Mouse (Mus musculus) retina, postnatal 7 days (tissue): ENCODE measurements around the gene Eva1c.

Source experiments
- DNase-seq: peaks from one replicate; pipeline ENCODE4 v3.0.0-alpha.2; 2012; ENCODE audit warnings: low read depth, low spot score

The Eva1c gene

DNA sequence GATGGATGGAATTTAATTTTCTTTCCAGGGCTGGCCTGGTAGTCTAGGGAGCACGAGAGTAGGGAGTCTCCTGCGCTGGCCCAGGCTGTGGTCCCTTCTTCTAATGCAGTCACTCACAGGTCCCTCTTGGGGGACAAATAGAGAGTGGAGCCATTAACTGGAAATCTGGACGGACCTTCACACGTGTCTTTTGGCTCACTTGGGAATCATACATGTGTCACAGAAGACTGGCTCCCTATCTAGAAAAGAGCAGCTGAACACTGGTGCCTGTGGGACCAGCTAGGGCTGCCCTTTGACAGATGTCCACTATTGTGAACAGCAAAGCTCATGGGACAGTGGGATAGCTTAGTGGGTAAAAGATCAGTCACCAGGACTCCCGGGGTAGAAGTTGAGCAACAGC lies 478 bp upstream of the Eva1c start:
- DNase-seq = no peak

DNA sequence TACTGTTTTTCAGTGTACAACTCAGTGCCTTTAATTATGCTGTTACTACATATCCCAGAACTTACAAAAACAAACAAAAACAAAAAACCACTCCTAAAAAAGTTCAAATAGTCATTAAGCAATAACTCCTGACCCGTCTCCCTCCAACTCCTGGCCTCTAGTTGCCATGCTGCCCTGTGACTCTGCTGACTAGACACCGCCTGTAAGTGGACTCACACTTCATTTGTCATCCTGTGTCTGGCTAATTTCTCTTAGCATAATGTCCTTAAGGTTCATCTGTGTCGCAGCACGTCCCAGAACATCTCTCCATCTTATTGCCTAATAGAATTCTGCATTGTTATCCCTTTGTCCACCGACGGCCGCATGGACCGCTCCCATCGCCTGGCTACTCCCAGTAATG lies 979 bp downstream of the Eva1c start:
- no peak for DNase-seq

- no peak for DNase-seq
Observed at GRCm38 (mm10) chr16:90829136-90829535, 2.6 kb downstream of the Eva1c start.

DNA sequence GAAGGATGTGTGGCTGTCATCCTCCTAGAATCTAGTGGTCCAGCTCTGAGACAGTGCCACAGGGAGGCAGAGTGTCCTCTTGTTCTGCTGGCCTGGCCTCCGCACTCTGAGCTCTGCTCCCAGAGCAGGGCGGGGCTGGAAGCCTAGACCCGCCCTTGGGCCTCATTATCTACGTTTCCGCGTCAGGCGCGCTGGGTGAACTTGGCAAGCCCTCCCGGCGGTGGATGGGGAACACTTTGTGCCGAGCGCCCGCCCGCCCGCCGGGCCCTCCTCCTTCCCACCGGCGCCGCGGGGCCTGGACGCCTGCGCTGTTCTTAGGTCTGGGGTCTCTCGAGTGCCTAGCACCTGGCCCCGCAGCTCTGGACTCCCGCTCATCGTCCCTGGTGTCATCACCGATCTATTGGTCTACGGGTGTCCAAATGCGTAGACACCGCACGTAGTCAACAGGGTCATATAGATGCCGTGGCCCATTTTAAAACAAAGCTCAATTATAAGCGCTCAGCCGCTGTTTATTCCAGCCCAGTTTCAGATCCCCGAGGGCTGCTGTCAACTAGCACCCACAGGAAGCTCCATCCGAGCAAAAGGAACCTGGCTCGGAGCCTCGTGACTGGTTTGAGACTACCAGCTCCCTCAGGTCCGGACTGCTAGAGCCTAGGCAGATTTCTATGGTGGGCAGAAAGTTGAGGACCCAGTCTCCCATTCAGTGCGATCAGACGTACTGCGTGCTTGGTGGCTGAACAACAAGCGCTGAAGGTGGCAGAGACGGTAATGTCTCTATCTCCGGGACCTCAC lies 3.6 kb downstream of the Eva1c start:
- peak; percentile 52 for DNase-seq

DNA sequence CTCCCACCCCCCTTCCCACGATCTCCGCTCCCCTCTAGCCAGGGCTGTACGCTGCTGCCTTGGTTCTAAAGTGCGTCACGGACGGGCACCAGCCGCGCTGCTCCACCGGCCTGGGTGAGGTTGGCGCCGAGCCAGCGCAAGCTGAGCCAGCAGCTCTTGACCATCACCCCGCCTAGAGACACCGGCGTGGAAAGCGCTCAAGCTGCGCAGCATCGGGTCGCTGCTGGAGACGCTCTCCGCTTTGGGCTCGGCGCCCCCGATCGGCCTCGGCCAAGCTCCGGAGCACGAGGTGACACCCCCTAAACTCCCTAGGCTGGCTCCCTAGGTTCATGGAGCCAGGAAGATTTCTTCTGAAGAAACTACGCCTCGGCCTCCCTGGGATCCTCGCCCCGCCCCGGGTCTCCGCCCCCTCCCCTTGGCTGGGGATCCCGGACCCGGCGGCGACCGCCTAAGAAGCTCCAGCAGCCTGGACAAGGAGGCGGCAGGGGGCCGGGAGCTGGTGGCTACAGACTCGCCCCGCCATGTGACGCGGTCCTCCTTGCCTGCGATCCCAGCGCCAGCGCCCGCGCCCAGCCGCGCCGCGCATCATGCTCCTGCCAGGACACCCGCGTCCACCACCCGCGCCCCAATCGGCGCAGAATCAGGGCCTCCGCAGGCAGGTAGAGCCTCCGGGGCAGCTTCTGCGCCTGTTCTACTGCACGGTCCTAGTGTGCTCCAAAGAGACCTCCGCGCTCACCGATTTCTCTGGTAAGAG lies 4.3 kb downstream of the Eva1c start:
- peak; percentile 61 for DNase-seq

DNA sequence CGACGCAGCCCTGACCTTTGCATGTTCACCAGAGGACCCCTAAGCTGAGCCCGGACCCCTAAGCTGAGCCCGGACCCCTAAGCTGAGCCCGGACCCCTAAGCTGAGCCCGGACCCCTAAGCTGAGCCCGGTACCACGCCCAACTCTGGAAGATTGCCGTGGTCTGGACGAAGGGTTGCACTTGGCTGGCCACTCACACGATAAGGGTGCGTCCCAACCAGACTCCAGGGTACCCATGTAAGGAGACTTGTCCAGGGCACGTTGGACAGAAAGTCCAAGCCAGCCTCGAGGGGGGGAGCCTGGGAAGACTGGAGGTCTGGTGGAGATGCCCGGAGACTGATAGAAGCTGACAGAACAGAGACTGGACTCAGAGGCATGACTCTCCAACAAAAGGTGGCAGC lies 5.2 kb downstream of the Eva1c start:
- no peak for DNase-seq

DNA sequence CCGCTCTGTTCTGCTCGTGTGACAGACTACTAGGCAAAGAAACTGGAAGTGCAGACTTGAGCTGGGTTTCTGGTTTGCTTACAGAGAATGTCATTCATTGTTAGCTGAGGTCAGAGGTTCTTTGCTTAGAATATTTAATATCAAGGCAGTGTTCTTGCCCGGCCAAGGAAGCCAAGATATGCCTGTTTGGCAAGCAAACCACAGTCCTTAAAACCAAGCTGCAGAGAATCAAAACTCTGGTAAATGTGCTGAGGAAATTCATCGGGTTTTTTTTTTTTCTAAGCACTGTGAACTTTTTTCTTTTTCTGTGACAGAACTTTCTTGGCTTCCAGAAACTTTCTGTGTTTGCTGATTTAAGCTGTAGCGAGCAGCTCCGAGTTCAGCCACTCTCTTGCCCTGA lies 6.0 kb downstream of the Eva1c start:
- DNase-seq = no peak

GRCm38 (mm10) chr16:90833041-90833791 lies 6.7 kb downstream of the Eva1c start:
- no peak for DNase-seq

DNA sequence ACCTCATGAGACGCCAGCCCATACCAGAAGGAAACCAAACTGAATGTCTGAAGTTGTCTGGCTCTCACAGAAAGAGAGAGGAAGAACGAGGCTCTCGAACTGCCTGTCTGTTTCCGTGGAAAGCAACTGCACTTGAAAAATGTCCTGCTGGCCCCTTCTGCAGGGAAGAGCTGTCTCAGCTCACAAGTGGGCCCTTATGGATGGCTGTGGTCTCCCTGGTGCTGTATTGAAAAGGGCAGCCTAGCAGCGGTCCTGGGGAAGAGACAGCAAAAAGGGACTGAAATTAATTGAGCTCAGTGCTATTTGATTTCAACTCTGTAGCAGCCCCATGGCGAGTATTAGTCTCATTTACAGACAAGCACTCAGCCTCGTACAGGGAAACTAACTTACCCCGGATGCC lies 10.9 kb downstream of the Eva1c start:
- no peak for DNase-seq

DNA sequence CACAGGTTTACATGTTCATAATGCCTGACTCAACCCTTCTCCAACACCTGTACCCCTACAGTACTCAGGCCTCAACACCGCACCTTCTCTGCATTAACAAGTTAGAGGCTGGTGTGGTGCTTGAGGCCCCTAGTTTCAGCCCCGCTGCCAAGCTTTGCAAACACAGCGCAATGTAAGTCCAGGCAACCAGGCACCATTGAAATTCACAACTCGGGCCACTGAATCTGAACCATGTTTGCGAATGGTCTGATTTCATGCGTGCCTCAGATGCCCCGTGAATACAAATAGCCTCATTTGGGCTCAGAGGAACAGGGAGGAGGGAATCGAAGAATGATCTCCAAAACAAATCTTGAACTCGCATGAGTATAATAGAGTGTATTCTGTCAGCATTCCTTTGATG lies 15.6 kb downstream of the Eva1c start:
- DNase-seq = no peak

- no peak for DNase-seq
Observed at GRCm38 (mm10) chr16:90845038-90845437, 18.5 kb downstream of the Eva1c start.

DNA sequence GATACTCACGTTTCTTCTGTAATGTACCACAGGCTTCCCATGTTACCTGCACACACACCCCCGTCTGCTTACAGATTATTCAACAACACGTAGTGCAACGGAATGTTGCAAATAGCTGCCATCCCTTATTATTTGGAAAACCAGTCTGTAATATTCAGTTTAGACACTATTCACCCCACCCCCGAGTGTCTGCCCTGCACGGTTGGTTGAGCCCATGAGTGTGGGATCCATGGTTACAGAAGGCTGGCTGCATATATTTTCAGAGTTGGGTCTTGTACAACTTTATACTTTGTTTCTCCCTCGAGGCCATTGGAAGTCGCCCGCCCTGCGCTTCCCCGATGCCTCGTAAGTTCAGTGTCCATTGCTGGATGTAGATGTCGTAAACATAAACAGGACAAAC lies 19.1 kb downstream of the Eva1c start:
- DNase-seq = no peak

DNA sequence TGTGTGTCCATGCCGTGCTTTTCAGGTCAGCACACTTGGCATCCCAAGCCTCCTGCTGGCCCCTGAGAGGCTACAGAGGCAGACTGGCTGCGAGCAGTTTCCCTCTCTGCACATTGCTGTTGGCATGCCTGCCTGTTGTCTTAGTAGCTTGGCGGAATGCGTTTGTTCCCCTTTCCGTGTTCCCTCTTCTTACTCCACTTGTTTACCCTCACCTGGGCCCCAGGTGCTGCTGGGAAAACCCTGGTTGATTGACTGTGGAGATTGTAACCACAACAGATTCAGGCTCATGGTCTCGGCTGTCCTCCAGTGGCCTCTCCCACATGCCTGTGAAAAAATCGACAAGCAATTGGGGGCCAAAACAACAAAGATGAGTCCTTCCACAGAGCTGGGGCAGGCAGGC lies 22.2 kb downstream of the Eva1c start:
- no peak for DNase-seq

GRCm38 (mm10) chr16:90849262-90849661 lies 22.7 kb downstream of the Eva1c start:
- DNase-seq = no peak

DNA sequence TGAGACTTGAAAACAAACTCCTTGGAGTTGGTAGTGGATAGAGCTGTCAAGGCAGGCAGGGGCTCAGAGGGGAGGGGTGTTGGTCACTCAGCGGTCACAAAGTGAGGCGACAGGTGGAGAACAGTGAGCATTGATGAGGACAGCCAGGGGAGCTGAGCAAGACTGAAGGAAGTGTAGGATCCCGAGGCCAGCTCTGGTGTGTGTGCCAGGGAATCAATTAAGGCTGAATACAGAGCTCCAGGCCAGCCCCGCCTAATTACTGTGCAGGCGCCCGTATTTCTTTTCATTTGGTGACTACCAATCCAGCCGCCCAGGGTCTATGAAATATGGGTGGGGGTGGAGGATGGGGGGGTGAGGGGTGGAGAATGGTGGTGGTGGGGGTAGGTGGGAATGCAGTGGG lies 24.4 kb downstream of the Eva1c start:
- no peak for DNase-seq

- DNase-seq = no peak
Observed at GRCm38 (mm10) chr16:90851621-90852334, 25.3 kb downstream of the Eva1c start.

GRCm38 (mm10) chr16:90856552-90857200 lies 30.2 kb downstream of the Eva1c start:
- no peak for DNase-seq

DNA sequence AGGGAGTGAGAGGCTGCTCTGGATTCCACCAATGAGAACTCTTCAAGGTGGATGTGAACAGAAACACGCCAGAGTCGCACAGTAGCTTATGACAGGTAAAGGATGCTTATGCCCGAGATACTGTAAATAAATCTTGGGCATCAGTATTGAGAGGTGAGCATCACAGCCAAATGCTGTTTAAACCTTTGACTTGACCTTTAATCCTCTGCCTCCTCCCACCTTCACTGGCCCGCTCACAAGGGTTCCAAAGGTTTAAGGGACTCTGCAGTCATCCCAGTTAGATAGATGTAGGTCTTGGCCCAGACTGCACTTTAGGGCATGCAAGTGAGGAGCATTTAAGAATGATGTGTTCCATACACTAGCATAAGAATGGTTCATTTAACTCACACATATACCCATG lies 31.7 kb downstream of the Eva1c start:
- no peak for DNase-seq

DNA sequence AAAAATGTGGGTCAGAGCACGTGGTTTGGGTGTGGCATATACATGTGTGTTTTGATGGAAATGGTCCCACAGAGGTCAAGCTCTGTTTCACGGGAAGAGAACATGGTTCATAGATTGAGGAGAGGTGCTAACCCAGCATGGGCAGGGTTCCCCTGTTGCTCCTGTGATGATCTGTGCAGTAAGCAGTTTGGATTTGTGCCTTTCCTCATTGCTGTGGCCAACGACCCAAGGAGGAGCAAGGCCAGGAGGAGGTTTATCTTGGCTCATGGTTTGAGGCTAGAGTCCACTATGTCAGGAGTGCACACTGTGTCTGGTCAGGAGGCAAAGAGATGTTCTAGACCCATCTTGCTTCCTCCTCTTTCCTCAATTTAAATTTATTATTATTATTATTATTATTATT lies 36.5 kb downstream of the Eva1c start:
- no peak for DNase-seq

- no peak for DNase-seq
Observed at GRCm38 (mm10) chr16:90863468-90864046, 37.0 kb downstream of the Eva1c start.

DNA sequence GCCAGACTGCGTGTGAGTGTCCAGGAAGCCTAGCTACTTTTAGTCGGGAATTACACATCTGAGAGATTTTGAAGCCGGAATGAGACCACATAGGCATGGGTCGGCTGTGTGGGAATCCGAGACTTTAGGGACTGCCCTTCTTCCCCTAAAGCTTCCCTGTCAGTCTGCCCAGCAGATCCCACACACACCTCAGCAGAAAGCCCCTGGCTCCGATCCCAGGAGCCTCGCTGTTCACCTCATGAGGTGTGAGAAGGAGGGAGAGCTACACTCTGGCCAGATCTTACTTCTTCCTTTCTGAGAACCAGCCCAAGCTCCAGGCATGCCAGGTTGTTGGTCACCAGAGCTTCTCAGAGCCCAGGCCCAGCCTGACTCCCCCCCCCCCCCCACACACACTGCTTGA lies 38.2 kb downstream of the Eva1c start:
- no peak for DNase-seq
